Mouse (Mus musculus): ENCODE measurements around the gene Slco2b1.

DNA sequence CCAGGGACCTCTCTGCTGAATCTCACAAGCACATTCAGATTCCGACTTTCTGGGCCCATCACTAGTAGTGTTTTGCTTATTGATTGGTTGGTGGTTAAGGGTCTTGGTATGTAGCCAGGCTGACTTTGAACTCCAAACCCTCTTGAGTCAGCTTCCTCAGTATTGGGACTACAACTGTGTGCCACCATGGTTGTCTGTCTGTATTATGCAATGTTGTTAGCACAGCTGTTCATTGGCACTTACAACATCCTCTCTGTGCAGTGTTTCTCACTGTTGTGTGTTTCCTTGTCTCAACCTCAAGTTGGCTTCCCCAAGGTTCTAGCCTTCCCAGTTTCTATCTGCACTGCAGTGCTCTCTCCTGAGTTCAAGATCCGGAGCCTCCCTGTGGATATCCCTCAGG lies 5.4 kb upstream of the Slco2b1 start:
- TF ChIP-seq EP300 (IDR thresholded peaks at IDR 0.05) (no peak), CTCF (IDR thresholded peaks at IDR 0.05) (no peak)

All from lung, postnatal 0 days (tissue).